Mouse (Mus musculus): ENCODE data around the gene Gfm2.

Gfm2 gene

GRCm38 (mm10) chr13:97227795-97228194, 90.1 kb downstream of the Gfm2 start:
- DNase-seq (ENCODE audit: low spot score in 2 of 2) = no peak

GRCm38 (mm10) chr13:97230101-97230500, 92.4 kb downstream of the Gfm2 start:
- DNase-seq (ENCODE audit: low spot score in 2 of 2) = no peak
